Comparison of ENCODE assay signal across 8 mouse cellular contexts in genomic region chr7:127614511-127614890, GRCm38 (mm10). TPM values are rescaled to one million over a fixed set of nuclear protein-coding genes. Genes with fewer than 3 reads are reported as not detected.
DNase-seq lines count a peak whose midpoint lies in the region; ATAC-seq and TF ChIP-seq lines count a peak whose summit lies in the region.

No protein-coding gene starts in this region.

- no peaks in the 10 kb centered on the region for H3K27me3 ChIP-seq in forebrain, postnatal 0 days (ENCODE audit: insufficient read depth, low read length)
- H3K27me3 ChIP-seq in intestine, embryonic 14.5 days (replicated peaks; ENCODE audit: control insufficient read depth, insufficient read depth, low read length) = no peaks in the 10 kb centered on the region
- peaks cover 23% of the 10 kb centered on the region for H3K27me3 ChIP-seq in liver, embryonic 15.5 days
- no peaks in the 10 kb centered on the region; the same call in 1 of the 2 replicates for H3K27me3 ChIP-seq in neural tube, embryonic 14.5 days (ENCODE audit: control insufficient read depth, insufficient read depth, low read length)

- peaks cover 31% of the 10 kb centered on the region for H3K36me3 ChIP-seq in forebrain, postnatal 0 days (ENCODE audit: insufficient read depth)
- peaks cover 37% of the 10 kb centered on the region for H3K36me3 ChIP-seq in intestine, embryonic 14.5 days (ENCODE audit: control insufficient read depth, insufficient read depth, low read length)
- H3K36me3 ChIP-seq in liver, embryonic 15.5 days (replicated peaks) = peaks cover 30% of the 10 kb centered on the region
- peaks cover 30% of the 10 kb centered on the region for H3K36me3 ChIP-seq in neural tube, embryonic 14.5 days (ENCODE audit: control insufficient read depth, insufficient read depth, low read length)

- peak overlapping the region; percentile 86; the same call in 1 of the 2 replicates for H3K27ac ChIP-seq in forebrain, postnatal 0 days (ENCODE audit: low read depth, low read length)
- peak overlapping the region; percentile 70 for H3K27ac ChIP-seq in intestine, embryonic 14.5 days (ENCODE audit: low read depth)
- peak overlapping the region; percentile 72; the same call in 1 of the 2 replicates for H3K27ac ChIP-seq in liver, embryonic 15.5 days (replicated peaks)
- H3K27ac ChIP-seq in neural tube, embryonic 14.5 days (ENCODE audit: low read depth, low read length) = peak overlapping the region; percentile 77

- ATAC-seq in forebrain, postnatal 0 days = peak; percentile 2; the same call in 1 of the 2 replicates
- ATAC-seq in intestine, embryonic 14.5 days (replicated peaks; ENCODE audit: low FRiP score, low TSS enrichment, low read depth) = peak; percentile 60
- ATAC-seq in liver, embryonic 15.5 days (ENCODE audit: insufficient read depth) = peak; percentile 72
- ATAC-seq in neural tube, embryonic 14.5 days (ENCODE audit: low read depth) = peak; percentile 9; the same call in 1 of the 2 replicates

- peak overlapping the region; percentile 96 for H3K9ac ChIP-seq in forebrain, postnatal 0 days
- peak overlapping the region; percentile 84 for H3K9ac ChIP-seq in intestine, embryonic 14.5 days (ENCODE audit: low read length)
- peak overlapping the region; percentile 72 for H3K9ac ChIP-seq in liver, embryonic 15.5 days
- peak overlapping the region; percentile 86 for H3K9ac ChIP-seq in neural tube, embryonic 14.5 days (replicated peaks; ENCODE audit: low read depth, low read length)

- peak; percentile 28 for DNase-seq in left cerebral cortex, postnatal 4 days
- DNase-seq in left cerebral cortex, adult 8-10 months (ENCODE audit: low spot score in 2 of 2) = no peak
- peak; percentile 77 for DNase-seq in adrenal gland, postnatal 25 days
- no peak for DNase-seq in forebrain, postnatal 0 days
- DNase-seq in intestine, embryonic 14.5 days (ENCODE audit: low spot score) = peak; percentile 78
- DNase-seq in left cerebral cortex, adult 9 months (ENCODE audit: low spot score in 2 of 2) = no peak

- H3K4me1 ChIP-seq in forebrain, postnatal 0 days (ENCODE audit: insufficient read depth) = peaks cover 21% of the 10 kb centered on the region
- H3K4me1 ChIP-seq in intestine, embryonic 14.5 days (replicated peaks; ENCODE audit: control insufficient read depth, insufficient read depth, low read length) = peaks cover 7% of the 10 kb centered on the region; the same call in 1 of the 2 replicates
- peaks cover 25% of the 10 kb centered on the region for H3K4me1 ChIP-seq in liver, embryonic 15.5 days (replicated peaks)
- peaks cover 14% of the 10 kb centered on the region; the same call in 1 of the 2 replicates for H3K4me1 ChIP-seq in neural tube, embryonic 14.5 days (ENCODE audit: control insufficient read depth, insufficient read depth, low read length)

- H3K9me3 ChIP-seq in forebrain, postnatal 0 days (ENCODE audit: low read length) = no peaks in the 10 kb centered on the region
- peaks cover 9% of the 10 kb centered on the region for H3K9me3 ChIP-seq in intestine, embryonic 14.5 days (ENCODE audit: control insufficient read depth, low read length)
- H3K9me3 ChIP-seq in liver, embryonic 15.5 days (replicated peaks) = no peaks in the 10 kb centered on the region
- H3K9me3 ChIP-seq in neural tube, embryonic 14.5 days (ENCODE audit: control insufficient read depth, low read length) = no peaks in the 10 kb centered on the region

- H3K4me2 ChIP-seq in forebrain, postnatal 0 days (ENCODE audit: low read depth) = peak overlapping the region; percentile 88
- H3K4me2 ChIP-seq in intestine, embryonic 14.5 days (ENCODE audit: low read length) = peak overlapping the region; percentile 84
- H3K4me2 ChIP-seq in liver, embryonic 15.5 days = peak overlapping the region; percentile 95
- peak overlapping the region; percentile 83 for H3K4me2 ChIP-seq in neural tube, embryonic 14.5 days (ENCODE audit: low read depth, low read length)

- peak overlapping the region; percentile 100 for H3K4me3 ChIP-seq in forebrain, postnatal 0 days (ENCODE audit: low read depth, low read length)
- peak overlapping the region; percentile 100 for H3K4me3 ChIP-seq in intestine, embryonic 14.5 days (ENCODE audit: low read depth, low read length)
- H3K4me3 ChIP-seq in liver, embryonic 15.5 days (replicated peaks) = peak overlapping the region; percentile 73
- H3K4me3 ChIP-seq in neural tube, embryonic 14.5 days (ENCODE audit: low read depth, low read length) = peak overlapping the region; percentile 90

- no peak for TF ChIP-seq CTCF in forebrain, postnatal 0 days (IDR thresholded peaks at IDR 0.05; ENCODE audit: low read depth)

- intact Hi-C loops in left cerebral cortex, postnatal 4 days (cut with DNase I) = no loop called here

- WGBS in forebrain, postnatal 0 days = 4% methylated on average over 40 of the region's 44 CpGs
- WGBS in intestine, embryonic 14.5 days = under 1% methylated on average over 33 of the region's 44 CpGs
- under 1% methylated on average over 44 of the region's 44 CpGs for WGBS in liver, embryonic 15.5 days (ENCODE audit: insufficient replicate concordance)
- WGBS in neural tube, embryonic 14.5 days = under 1% methylated on average over 23 of the region's 44 CpGs

RNA-seq across cellular contexts. Expression of gene Zfp629, which starts 1.1 kb away (rescaled TPM):
- 10 to 100 TPM; 31.5 to 33.4 TPM for total RNA-seq in left cerebral cortex, postnatal 4 days (2021)
- total RNA-seq in left cerebral cortex, adult 8-10 months (2022) = 10 to 100 TPM; 19.3 to 29.3 (median 21.9) TPM
- total RNA-seq in adrenal gland, postnatal 25 days (2021) = 25.1 and 25.4 TPM in 2 replicates
- 27.6 and 35.7 TPM in 2 replicates for total RNA-seq in forebrain, postnatal 0 days (2014; rRNA removed)
- 9.6 and 10.5 TPM in 2 replicates for polyA plus RNA-seq in forebrain, postnatal 0 days (2015; fragmentation: Nextera tagmentation; extraction: Ambion mirVana)
- polyA plus RNA-seq in intestine, embryonic 14.5 days (2014; fragmentation: Nextera tagmentation; extraction: Ambion mirVana) = 12.9 and 16.7 TPM in 2 replicates
- polyA plus RNA-seq in liver, embryonic 15.5 days (2015; fragmentation: Nextera tagmentation; extraction: Ambion mirVana) = 1.2 and 1.6 TPM in 2 replicates
- polyA plus RNA-seq in neural tube, embryonic 14.5 days (2014; fragmentation: Nextera tagmentation; extraction: Ambion mirVana) = 20.4 and 25.3 TPM in 2 replicates

RNA-seq across cellular contexts. Expression of gene Rnf40, which starts 25.9 kb away (rescaled TPM):
- 10 to 100 TPM; 75.1 to 82.6 TPM for total RNA-seq in left cerebral cortex, postnatal 4 days (2021)
- total RNA-seq in left cerebral cortex, adult 8-10 months (2022) = 10 to 100 TPM; 57.1 to 68.5 (median 67.5) TPM
- total RNA-seq in adrenal gland, postnatal 25 days (2021) = 60.6 and 69.6 TPM in 2 replicates
- total RNA-seq in forebrain, postnatal 0 days (2014; rRNA removed) = 49.8 and 60.1 TPM in 2 replicates
- 34.5 and 37.8 TPM in 2 replicates for polyA plus RNA-seq in forebrain, postnatal 0 days (2015; fragmentation: Nextera tagmentation; extraction: Ambion mirVana)
- polyA plus RNA-seq in intestine, embryonic 14.5 days (2014; fragmentation: Nextera tagmentation; extraction: Ambion mirVana) = 36.3 and 38.8 TPM in 2 replicates
- polyA plus RNA-seq in liver, embryonic 15.5 days (2015; fragmentation: Nextera tagmentation; extraction: Ambion mirVana) = 18.3 and 19.5 TPM in 2 replicates
- 31.2 and 39.6 TPM in 2 replicates for polyA plus RNA-seq in neural tube, embryonic 14.5 days (2014; fragmentation: Nextera tagmentation; extraction: Ambion mirVana)

RNA-seq across cellular contexts. Expression of gene Ccdc189, which starts 26.1 kb away (rescaled TPM):
- 1 to 10 TPM; 7.0 to 7.8 TPM for total RNA-seq in left cerebral cortex, postnatal 4 days (2021)
- total RNA-seq in left cerebral cortex, adult 8-10 months (2022) = 10 to 100 TPM in 2 of 4 experiments, 1 to 10 TPM in 2; 7.4 to 10.5 (median 10.0) TPM
- total RNA-seq in adrenal gland, postnatal 25 days (2021) = 12.7 and 15.4 TPM in 2 replicates
- total RNA-seq in forebrain, postnatal 0 days (2014; rRNA removed) = 9.0 and 11.0 TPM in 2 replicates
- polyA plus RNA-seq in forebrain, postnatal 0 days (2015; fragmentation: Nextera tagmentation; extraction: Ambion mirVana) = 10.1 and 16.0 TPM in 2 replicates
- 6.9 and 7.7 TPM in 2 replicates for polyA plus RNA-seq in intestine, embryonic 14.5 days (2014; fragmentation: Nextera tagmentation; extraction: Ambion mirVana)
- polyA plus RNA-seq in liver, embryonic 15.5 days (2015; fragmentation: Nextera tagmentation; extraction: Ambion mirVana) = 6.4 and 8.3 TPM in 2 replicates
- polyA plus RNA-seq in neural tube, embryonic 14.5 days (2014; fragmentation: Nextera tagmentation; extraction: Ambion mirVana) = 7.8 and 10.6 TPM in 2 replicates

RNA-seq across cellular contexts. Expression of gene Phkg2, which starts 41.4 kb away (rescaled TPM):
- total RNA-seq in left cerebral cortex, postnatal 4 days (2021) = 10 to 100 TPM; 69.5 to 70.1 TPM
- total RNA-seq in left cerebral cortex, adult 8-10 months (2022) = 10 to 100 TPM; 74.2 to 85.4 (median 81.9) TPM
- 52.3 and 55.0 TPM in 2 replicates for total RNA-seq in adrenal gland, postnatal 25 days (2021)
- 45.7 and 62.4 TPM in 2 replicates for total RNA-seq in forebrain, postnatal 0 days (2014; rRNA removed)
- 53.4 and 53.8 TPM in 2 replicates for polyA plus RNA-seq in forebrain, postnatal 0 days (2015; fragmentation: Nextera tagmentation; extraction: Ambion mirVana)
- polyA plus RNA-seq in intestine, embryonic 14.5 days (2014; fragmentation: Nextera tagmentation; extraction: Ambion mirVana) = 42.0 and 49.4 TPM in 2 replicates
- 20.0 and 24.6 TPM in 2 replicates for polyA plus RNA-seq in liver, embryonic 15.5 days (2015; fragmentation: Nextera tagmentation; extraction: Ambion mirVana)
- 62.1 and 69.6 TPM in 2 replicates for polyA plus RNA-seq in neural tube, embryonic 14.5 days (2014; fragmentation: Nextera tagmentation; extraction: Ambion mirVana)

RNA-seq across cellular contexts. Expression of gene Tmem265, which starts 53.3 kb away (rescaled TPM):
- total RNA-seq in left cerebral cortex, postnatal 4 days (2021) = 1 to 10 TPM; 6.9 to 9.3 TPM
- total RNA-seq in left cerebral cortex, adult 8-10 months (2022) = 1 to 10 TPM in 2 of 4 experiments, under 1 TPM in 1, not detected in 1; 1.00 to 1.3 (median 1.0) TPM
- not detected in 2 replicates for total RNA-seq in adrenal gland, postnatal 25 days (2021)
- 2.4 and 2.8 TPM in 2 replicates for total RNA-seq in forebrain, postnatal 0 days (2014; rRNA removed)
- polyA plus RNA-seq in forebrain, postnatal 0 days (2015; fragmentation: Nextera tagmentation; extraction: Ambion mirVana) = 3.8 and 7.7 TPM in 2 replicates
- 7.5 and 8.1 TPM in 2 replicates for polyA plus RNA-seq in intestine, embryonic 14.5 days (2014; fragmentation: Nextera tagmentation; extraction: Ambion mirVana)
- 2.6 and 2.7 TPM in 2 replicates for polyA plus RNA-seq in liver, embryonic 15.5 days (2015; fragmentation: Nextera tagmentation; extraction: Ambion mirVana)
- polyA plus RNA-seq in neural tube, embryonic 14.5 days (2014; fragmentation: Nextera tagmentation; extraction: Ambion mirVana) = 7.2 TPM in 2 replicates

Comparison
In these comparisons a context has a peak if more than half of its experiments do, and no peak if none do; other contexts are left out.
1. DNase-seq: peak in left cerebral cortex, postnatal 4 days (single experiment), adrenal gland, postnatal 25 days (single experiment) and intestine, embryonic 14.5 days (single experiment); none in left cerebral cortex, adult 8-10 months (0 of 2), forebrain, postnatal 0 days (single experiment) and left cerebral cortex, adult 9 months (0 of 2).
2. ATAC-seq: peak in every context shown above with its lines; median percentile 72 in liver, embryonic 15.5 days; 60 in intestine, embryonic 14.5 days; 9 in neural tube, embryonic 14.5 days; 2 in forebrain, postnatal 0 days.
3. Peak in every context shown above with its lines, with median percentiles within 50 percentile points of each other: H3K27ac ChIP-seq, H3K4me2 ChIP-seq, H3K4me3 ChIP-seq and H3K9ac ChIP-seq.